Mouse (Mus musculus): ENCODE data around the gene Ift81. TPM values are rescaled to one million over a fixed set of nuclear protein-coding genes. Genes with fewer than 3 reads are reported as not detected.
"Not testable (repeated sequence)": the region's sequence is repeated elsewhere in the genome, so short reads cannot be mapped to it uniquely, and the experiment has no call there.

The Ift81 gene
- polyA plus RNA-seq (2016; fragmentation: Nextera tagmentation; extraction: Ambion mirVana): 60.6 and 62.0 TPM in 2 replicates

DNA sequence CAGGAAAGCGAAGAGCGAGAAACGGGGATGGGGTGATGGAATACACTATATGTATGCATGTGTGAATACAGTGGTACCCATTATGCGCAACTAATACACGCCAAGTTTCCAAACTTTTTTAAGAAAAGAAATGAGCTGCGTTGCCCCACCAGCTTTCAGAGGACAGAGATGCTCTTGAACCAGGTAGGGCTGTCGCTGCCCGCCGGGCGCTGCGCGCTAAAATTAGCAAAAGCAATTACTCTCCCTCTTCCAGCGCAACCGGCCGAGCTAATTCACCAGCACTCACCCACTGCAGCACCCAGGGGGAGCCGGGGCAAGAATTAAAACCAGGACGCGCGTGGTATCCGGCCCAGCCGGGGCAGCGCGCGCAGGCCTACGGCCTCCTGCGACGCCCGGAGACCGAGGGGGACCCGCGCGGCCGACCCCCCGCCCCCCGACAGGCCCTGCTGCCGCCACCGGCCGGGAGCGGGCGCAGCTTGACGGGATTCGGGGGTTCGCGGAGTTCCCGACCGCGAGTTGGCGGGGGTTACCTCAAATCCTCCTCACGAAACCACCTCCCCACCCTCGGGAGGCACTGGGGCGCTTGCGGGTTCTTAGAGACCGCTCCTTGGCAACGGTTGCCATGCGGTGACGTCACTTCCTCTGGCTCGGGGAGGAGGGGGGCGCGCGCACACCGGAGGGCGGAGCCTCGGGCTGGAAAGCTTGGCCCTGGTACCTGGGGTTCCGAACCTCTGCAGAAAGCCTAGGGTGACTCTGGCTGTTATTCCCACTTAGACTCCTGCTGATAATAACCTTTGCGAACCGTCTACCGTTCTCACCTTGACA is at the start of gene Ift81:
Ift81 (minus strand) TSS at position 611 of the 825 bp plus-strand sequence.
- peak within 1 kb of the TSS; percentile 95 for H3K9ac ChIP-seq
- H3K9me3 ChIP-seq (replicated peaks): no peaks in the 10 kb centered on the region
- ATAC-seq (ENCODE audit: low FRiP score): peak; percentile 94
- 2% methylated on average over 66 of the region's 67 CpGs for WGBS
- H3K4me2 ChIP-seq (replicated peaks): peak within 1 kb of the TSS; percentile 69
- H3K4me3 ChIP-seq: peak within 1 kb of the TSS; percentile 90
- H3K4me1 ChIP-seq: peaks cover 15% of the 10 kb centered on the region
- H3K27ac ChIP-seq: peak within 1 kb of the TSS; percentile 92
- peaks cover 8% of the 10 kb centered on the region for H3K36me3 ChIP-seq
- no peaks in the 10 kb centered on the region for H3K27me3 ChIP-seq

DNA sequence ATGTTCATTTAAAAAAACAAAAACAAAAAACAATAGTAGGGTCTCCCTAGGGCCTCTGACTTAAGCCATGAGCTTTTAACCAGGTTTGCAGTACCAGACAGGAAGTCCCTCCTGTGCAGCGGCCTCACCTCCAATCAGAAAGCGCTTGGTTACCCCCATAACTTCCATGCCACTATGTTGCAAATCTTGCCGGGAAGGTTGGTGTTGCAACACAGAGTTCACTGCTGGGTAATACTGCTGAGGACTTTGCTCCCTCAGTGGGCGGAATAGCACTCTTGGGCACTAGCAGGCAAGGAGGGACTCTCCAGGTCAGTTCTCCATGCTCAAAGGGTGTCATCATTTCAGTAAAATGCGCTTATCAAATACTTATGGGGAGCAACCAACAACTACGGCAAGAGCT is 48.2 kb upstream of the Ift81 start:
- Histone ChIP-seq H3K4me3 (no peak overlapping the region), H3K9me3 (replicated peaks) (no peaks in the 10 kb centered on the region), H3K36me3 (no peaks in the 10 kb centered on the region), H3K27me3 (no peaks in the 10 kb centered on the region), H3K27ac (no peak overlapping the region), H3K4me1 (no peaks in the 10 kb centered on the region), H3K4me2 (replicated peaks) (no peak overlapping the region), H3K9ac (no peak overlapping the region)
- 95% methylated on average over 6 of the region's 6 CpGs for WGBS
- no peak for ATAC-seq (ENCODE audit: low FRiP score)

- H3K9me3 ChIP-seq (replicated peaks): no peaks in the 10 kb centered on the region
- peaks cover 24% of the 10 kb centered on the region for H3K4me1 ChIP-seq
- ATAC-seq (ENCODE audit: low FRiP score): no peak
Observed at GRCm38 (mm10) chr5:122656808-122657207, 42.5 kb upstream of the Ift81 start.

GRCm38 (mm10) chr5:122654268-122654573 is 39.9 kb upstream of the Ift81 start:
- Histone ChIP-seq H3K9ac (no peak overlapping the region), H3K36me3 (no peaks in the 10 kb centered on the region), H3K4me2 (replicated peaks) (no peak overlapping the region), H3K27ac (peak overlapping the region; percentile 83), H3K4me3 (no peak overlapping the region), H3K4me1 (peaks cover 24% of the 10 kb centered on the region), H3K9me3 (replicated peaks) (no peaks in the 10 kb centered on the region), H3K27me3 (no peaks in the 10 kb centered on the region)
- no peak; the same call in 1 of the 2 replicates for ATAC-seq (ENCODE audit: low FRiP score)
- 50% methylated on average over 5 of the region's 5 CpGs for whole genome bisulfite sequencing

More at GRCm38 (mm10) chr5:122656808-122657207, 42.5 kb upstream of the Ift81 start:
- Histone ChIP-seq H3K4me3 (no peak overlapping the region), H3K4me2 (replicated peaks) (no peak overlapping the region), H3K27me3 (no peaks in the 10 kb centered on the region), H3K9ac (no peak overlapping the region), H3K36me3 (no peaks in the 10 kb centered on the region), H3K27ac (no peak overlapping the region)
- WGBS: 93% methylated on average over 12 of the region's 12 CpGs

GRCm38 (mm10) chr5:122653446-122654267 is 39.3 kb upstream of the Ift81 start:
- Histone ChIP-seq H3K36me3 (no peaks in the 10 kb centered on the region), H3K4me1 (peaks cover 24% of the 10 kb centered on the region), H3K4me3 (no peak overlapping the region), H3K9ac (0 out of 2 replicates have a peak overlapping the region, but pooled peaks have one; percentile 0), H3K4me2 (replicated peaks) (0 out of 2 replicates have a peak overlapping the region, but pooled peaks have one; percentile 7), H3K27ac (peak overlapping the region; percentile 83), H3K27me3 (no peaks in the 10 kb centered on the region), H3K9me3 (replicated peaks) (no peaks in the 10 kb centered on the region)
- ATAC-seq (ENCODE audit: low FRiP score): peak; percentile 80
- WGBS: 21% methylated on average over 15 of the region's 15 CpGs

DNA sequence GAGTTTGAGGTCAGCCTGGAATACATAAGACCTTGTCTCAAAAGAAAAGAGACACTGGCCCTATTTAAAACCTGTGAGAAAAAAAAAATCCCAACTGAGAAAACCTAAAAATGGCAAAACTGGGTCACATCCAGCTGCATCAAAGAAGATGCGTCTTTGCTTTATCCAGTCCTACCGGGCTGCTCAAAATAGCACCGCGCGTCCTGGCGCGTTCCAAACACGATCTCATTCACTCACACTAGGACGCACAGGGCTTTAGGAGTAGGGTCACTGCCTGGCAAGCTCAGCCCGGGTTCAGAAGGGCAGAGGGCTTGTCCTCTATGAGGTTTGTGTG is 38.8 kb upstream of the Ift81 start:
- H3K4me1 ChIP-seq: peaks cover 24% of the 10 kb centered on the region
- ATAC-seq (ENCODE audit: low FRiP score): 0 out of 2 replicates have a peak, but pooled peaks have one; percentile 38
- H3K9ac ChIP-seq: no peak overlapping the region
- peak overlapping the region; percentile 83 for H3K27ac ChIP-seq
- no peaks in the 10 kb centered on the region for H3K9me3 ChIP-seq (replicated peaks)
- H3K36me3 ChIP-seq: no peaks in the 10 kb centered on the region
- H3K4me2 ChIP-seq (replicated peaks): 0 out of 2 replicates have a peak overlapping the region, but pooled peaks have one; percentile 7
- no peaks in the 10 kb centered on the region for H3K27me3 ChIP-seq
- H3K4me3 ChIP-seq: no peak overlapping the region
- 35% methylated on average over 10 of the region's 10 CpGs for WGBS

DNA sequence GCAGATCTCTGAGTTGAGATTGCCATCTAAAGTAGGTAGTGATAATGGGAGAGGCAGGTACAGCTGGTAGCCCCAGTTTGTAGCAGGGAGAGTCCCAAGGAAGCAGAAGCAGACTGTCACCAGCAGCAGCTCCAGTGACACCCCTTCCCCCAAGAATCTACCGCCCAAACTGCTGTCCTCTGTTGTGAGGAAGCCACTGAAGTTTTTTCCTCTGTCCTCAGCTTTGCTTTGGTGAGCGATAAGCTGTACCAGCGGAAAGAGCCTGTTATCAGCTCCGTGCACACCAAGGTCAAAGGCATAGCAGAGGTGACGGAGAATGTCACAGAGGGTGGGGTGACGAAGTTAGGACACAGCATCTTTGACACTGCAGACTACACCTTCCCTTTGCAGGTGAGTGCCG is 38.2 kb upstream of the Ift81 start:
- Histone ChIP-seq H3K9me3 (replicated peaks) (no peaks in the 10 kb centered on the region), H3K4me3 (no peak overlapping the region), H3K36me3 (no peaks in the 10 kb centered on the region), H3K27me3 (no peaks in the 10 kb centered on the region), H3K9ac (no peak overlapping the region), H3K4me1 (peaks cover 24% of the 10 kb centered on the region), H3K27ac (peak overlapping the region; percentile 83; the same call in 1 of the 2 replicates), H3K4me2 (replicated peaks) (no peak overlapping the region)
- WGBS: 78% methylated on average over 7 of the region's 7 CpGs
- no peak for ATAC-seq (ENCODE audit: low FRiP score)

- Histone ChIP-seq H3K9ac (no peak overlapping the region), H3K27me3 (no peaks in the 10 kb centered on the region), H3K4me2 (replicated peaks) (no peak overlapping the region), H3K9me3 (replicated peaks) (no peaks in the 10 kb centered on the region), H3K4me1 (peaks cover 24% of the 10 kb centered on the region), H3K36me3 (no peaks in the 10 kb centered on the region), H3K4me3 (no peak overlapping the region), H3K27ac (no peak overlapping the region)
- ATAC-seq (ENCODE audit: low FRiP score): no peak
- 90% methylated on average over 8 of the region's 8 CpGs for WGBS
Observed at GRCm38 (mm10) chr5:122650100-122650499, 35.8 kb upstream of the Ift81 start.

- H3K4me2 ChIP-seq (replicated peaks): no peak overlapping the region
- H3K9ac ChIP-seq: no peak overlapping the region
- no peak for ATAC-seq (ENCODE audit: low FRiP score)
- 73% methylated on average over 8 of the region's 8 CpGs for WGBS
- no peaks in the 10 kb centered on the region for H3K27me3 ChIP-seq
- H3K36me3 ChIP-seq: no peaks in the 10 kb centered on the region
- H3K4me1 ChIP-seq: peaks cover 18% of the 10 kb centered on the region
- no peak overlapping the region for H3K4me3 ChIP-seq
- H3K9me3 ChIP-seq (replicated peaks): no peaks in the 10 kb centered on the region
- H3K27ac ChIP-seq: no peak overlapping the region
Observed at GRCm38 (mm10) chr5:122649264-122649663, 34.9 kb upstream of the Ift81 start.

DNA sequence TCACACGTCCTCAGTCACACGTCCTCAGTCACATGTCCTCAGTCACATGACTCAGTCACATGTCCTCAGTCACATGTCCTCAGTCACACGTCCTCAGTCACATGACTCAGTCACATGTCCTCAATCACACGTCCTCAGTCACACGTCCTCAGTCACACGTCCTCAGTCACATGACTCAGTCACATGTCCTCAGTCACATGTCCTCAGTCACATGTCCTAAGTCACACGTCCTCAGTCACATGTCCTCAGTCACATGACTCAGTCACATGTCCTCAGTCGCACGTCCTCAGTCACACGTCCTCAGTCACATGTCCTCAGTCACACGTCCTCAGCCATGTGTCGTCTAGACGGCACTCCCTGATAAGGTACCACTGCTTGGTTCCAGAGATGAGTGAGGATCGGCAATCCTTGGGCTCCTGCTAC is 33.6 kb upstream of the Ift81 start:
- ATAC-seq (ENCODE audit: low FRiP score); H3K27ac ChIP-seq; H3K9me3 ChIP-seq (replicated peaks); H3K4me2 ChIP-seq (replicated peaks); H3K4me3 ChIP-seq; H3K4me1 ChIP-seq; H3K9ac ChIP-seq; H3K27me3 ChIP-seq; H3K36me3 ChIP-seq: not testable (repeated sequence)
- 93% methylated on average over 14 of the region's 14 CpGs for WGBS

DNA sequence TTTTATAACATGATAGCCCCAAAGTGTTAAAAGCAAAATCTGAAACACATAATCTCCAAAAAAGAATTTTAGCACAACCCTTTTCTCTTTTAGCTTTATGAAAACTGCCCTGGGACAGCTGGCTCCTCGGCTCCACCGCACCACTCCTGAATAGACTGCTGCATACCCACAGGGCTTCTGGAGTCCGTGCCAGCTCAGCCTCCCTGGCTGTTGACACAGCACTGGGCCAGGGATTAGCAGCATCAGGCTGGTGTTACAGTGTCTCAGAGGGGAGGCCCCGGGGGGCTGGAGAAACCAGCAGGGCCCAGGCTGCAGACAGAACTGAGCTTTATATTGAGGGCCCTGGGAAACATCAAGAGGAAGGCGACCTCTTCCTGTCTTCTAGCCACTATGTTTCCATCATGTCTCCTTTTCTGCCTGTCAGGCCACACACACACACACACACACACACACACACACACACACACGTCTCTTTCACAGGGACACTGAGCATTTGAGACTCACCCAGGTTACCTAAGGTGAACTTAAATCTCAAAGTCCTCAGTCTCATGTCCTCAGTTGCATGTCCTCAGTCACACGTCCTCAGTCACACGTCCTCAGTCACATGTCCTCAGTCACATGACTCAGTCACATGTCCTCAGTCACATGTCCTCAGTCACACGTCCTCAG is 33.1 kb upstream of the Ift81 start:
- Histone ChIP-seq H3K4me1 (peaks cover 4% of the 10 kb centered on the region; the same call in 1 of the 2 replicates), H3K36me3 (no peaks in the 10 kb centered on the region), H3K4me3 (no peak overlapping the region), H3K27me3 (no peaks in the 10 kb centered on the region), H3K27ac (no peak overlapping the region), H3K9me3 (replicated peaks) (no peaks in the 10 kb centered on the region), H3K4me2 (replicated peaks) (no peak overlapping the region), H3K9ac (no peak overlapping the region)
- ATAC-seq (ENCODE audit: low FRiP score): no peak
- 79% methylated on average over 9 of the region's 9 CpGs for WGBS

DNA sequence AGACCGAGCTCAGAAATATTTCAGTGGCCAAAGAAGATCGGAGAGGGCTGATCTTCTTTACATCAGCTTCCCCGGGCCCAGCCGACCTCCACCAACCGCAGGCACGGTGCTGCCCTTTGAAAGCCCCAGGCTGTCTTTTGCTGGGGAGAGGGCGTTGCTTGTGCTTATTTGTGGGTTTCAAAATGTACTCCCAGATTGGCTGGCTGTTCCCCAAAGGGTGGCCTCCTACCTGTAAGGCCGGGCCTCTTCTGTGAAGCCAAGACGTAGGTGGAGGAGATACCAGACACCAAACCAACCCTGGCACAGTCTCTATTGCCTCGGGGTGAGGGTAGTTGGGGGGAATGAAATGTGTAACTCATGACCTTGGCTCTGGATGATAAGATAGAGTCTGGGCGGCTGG is 31.7 kb upstream of the Ift81 start:
- no peak overlapping the region for H3K27ac ChIP-seq
- no peak overlapping the region for H3K9ac ChIP-seq
- ATAC-seq (ENCODE audit: low FRiP score): no peak
- 90% methylated on average over 11 of the region's 11 CpGs for WGBS
- no peak overlapping the region for H3K4me3 ChIP-seq
- no peaks in the 10 kb centered on the region for H3K27me3 ChIP-seq
- H3K4me2 ChIP-seq (replicated peaks): no peak overlapping the region
- H3K36me3 ChIP-seq: no peaks in the 10 kb centered on the region
- peaks cover 2% of the 10 kb centered on the region; the same call in 1 of the 2 replicates for H3K4me1 ChIP-seq
- H3K9me3 ChIP-seq (replicated peaks): no peaks in the 10 kb centered on the region

All from hindbrain, embryonic 12.5 days (tissue).